In the genomic region with DNA sequence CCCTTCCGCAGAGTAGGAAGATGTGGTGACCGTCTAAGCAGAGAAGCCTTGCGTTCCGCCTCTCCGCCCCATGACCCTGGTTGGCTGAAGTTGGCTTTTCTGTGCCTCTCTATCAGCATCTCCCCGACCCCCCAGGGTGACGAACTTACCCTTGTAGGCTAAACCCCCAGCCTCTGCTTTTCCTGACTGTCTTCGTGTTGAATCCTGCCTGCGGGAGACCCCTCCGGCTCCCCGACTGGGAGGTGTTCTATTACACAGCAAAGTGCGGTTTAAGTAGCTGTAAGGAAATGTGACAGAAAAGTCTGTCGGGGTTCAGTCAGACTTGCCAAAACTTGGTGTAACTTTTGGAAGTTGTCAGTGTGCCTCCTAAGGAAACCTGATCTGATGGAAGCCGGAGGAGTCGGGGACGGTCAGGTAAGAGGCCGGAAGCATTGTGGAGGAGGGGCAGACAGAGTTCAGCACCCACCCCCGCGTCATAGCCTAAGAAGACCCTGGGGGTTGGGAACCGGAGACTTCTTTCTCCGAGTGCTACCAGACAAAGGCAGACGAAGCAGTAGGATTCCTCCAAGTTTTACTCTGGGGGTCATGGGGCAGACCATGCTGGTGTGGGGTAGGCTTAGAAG, we compare ENCODE assay signal across 8 mouse cellular contexts. TPM values are rescaled to one million over a fixed set of nuclear protein-coding genes. Genes with fewer than 3 reads are reported as not detected.
DNase-seq lines count a peak whose midpoint lies in the region; ATAC-seq and TF ChIP-seq lines count a peak whose summit lies in the region.
"Had no signal": no experiment of that assay in that cellular context is flagged by ENCODE, and none has a peak within 500 bp of the region (broad histone marks: within the 10 kb centered on the region; RNA-seq: fewer than 3 reads in every experiment).

No protein-coding gene starts in this region.

- TF ChIP-seq CTCF in lung, embryonic 14.5 days (IDR thresholded peaks at IDR 0.05; ENCODE audit: low read depth) = no peak
- TF ChIP-seq CTCF in intestine, postnatal 0 days (IDR thresholded peaks at IDR 0.05; ENCODE audit: low read depth) = no peak
- TF ChIP-seq CTCF in small intestine, adult 2 months (IDR thresholded peaks at IDR 0.05; ENCODE audit: extremely low read depth, insufficient read length, insufficient replicate concordance, low read depth, low read length) = no peak

- H3K9me3 ChIP-seq in lung, embryonic 14.5 days (ENCODE audit: low read depth, low read length) = no peaks in the 10 kb centered on the region; the same call in 1 of the 2 replicates
- H3K9me3 ChIP-seq in embryonic facial prominence, embryonic 12.5 days = no peaks in the 10 kb centered on the region; the same call in 1 of the 2 replicates
- no peaks in the 10 kb centered on the region for H3K9me3 ChIP-seq in intestine, postnatal 0 days (ENCODE audit: control insufficient read depth)

- ATAC-seq in lung, embryonic 14.5 days (ENCODE audit: insufficient read depth) = no peak
- ATAC-seq in embryonic facial prominence, embryonic 12.5 days (ENCODE audit: insufficient number of reproducible peaks, insufficient read depth, low FRiP score, low TSS enrichment) = 0 out of 2 replicates have a peak, but pooled peaks have one; percentile 60
- no peak for ATAC-seq in intestine, postnatal 0 days

- peak; percentile 40 for DNase-seq in lung, embryonic 14.5 days
- DNase-seq in lung, postnatal 4 days = no peak
- no peak for DNase-seq in urinary bladder, postnatal 10 days (ENCODE audit: low spot score)
- DNase-seq in layer of hippocampus, adult 18-20 months (ENCODE audit: low spot score in 2 of 2) = no peak

- 0 out of 2 replicates have a peak overlapping the region, but pooled peaks have one; percentile 9 for H3K9ac ChIP-seq in lung, embryonic 14.5 days
- no peak overlapping the region for H3K9ac ChIP-seq in embryonic facial prominence, embryonic 12.5 days
- no peak overlapping the region for H3K9ac ChIP-seq in intestine, postnatal 0 days (ENCODE audit: low read depth, low read length)

- no peaks in the 10 kb centered on the region for H3K36me3 ChIP-seq in lung, embryonic 14.5 days (ENCODE audit: insufficient read depth)
- no peaks in the 10 kb centered on the region for H3K36me3 ChIP-seq in embryonic facial prominence, embryonic 12.5 days
- no peaks in the 10 kb centered on the region for H3K36me3 ChIP-seq in intestine, postnatal 0 days (ENCODE audit: control insufficient read depth, insufficient read depth)
- no peaks in the 10 kb centered on the region for H3K36me3 ChIP-seq in small intestine, adult 2 months (ENCODE audit: control insufficient read depth, insufficient read depth, low read length)

- H3K27ac ChIP-seq in lung, embryonic 14.5 days (ENCODE audit: low read depth) = peak overlapping the region; percentile 4; the same call in 1 of the 2 replicates
- 0 out of 2 replicates have a peak overlapping the region, but pooled peaks have one; percentile 46 for H3K27ac ChIP-seq in embryonic facial prominence, embryonic 12.5 days
- no peak overlapping the region for H3K27ac ChIP-seq in intestine, postnatal 0 days (ENCODE audit: low read depth, low read length)
- H3K27ac ChIP-seq in small intestine, adult 2 months (ENCODE audit: insufficient read depth, low read depth, low read length) = no peak overlapping the region

- WGBS in lung, embryonic 14.5 days = 7% methylated on average over 22 of the region's 22 CpGs
- 8% methylated on average over 22 of the region's 22 CpGs for WGBS in embryonic facial prominence, embryonic 12.5 days
- WGBS in intestine, postnatal 0 days = 28% methylated on average over 22 of the region's 22 CpGs
- 41% methylated on average over 22 of the region's 22 CpGs for WGBS in small intestine, adult 2 months

- H3K4me1 ChIP-seq in lung, embryonic 14.5 days (ENCODE audit: insufficient read depth) = peaks cover 6% of the 10 kb centered on the region; the same call in 1 of the 2 replicates
- H3K4me1 ChIP-seq in embryonic facial prominence, embryonic 12.5 days = peaks cover 8% of the 10 kb centered on the region; the same call in 1 of the 2 replicates
- no peaks in the 10 kb centered on the region for H3K4me1 ChIP-seq in intestine, postnatal 0 days (replicated peaks; ENCODE audit: control insufficient read depth, insufficient read depth, low read length)
- no peaks in the 10 kb centered on the region for H3K4me1 ChIP-seq in small intestine, adult 2 months (ENCODE audit: control insufficient read depth, insufficient read depth, insufficient read length, low read length)

- H3K4me2 ChIP-seq in lung, embryonic 14.5 days = peak overlapping the region; percentile 59
- H3K4me2 ChIP-seq in embryonic facial prominence, embryonic 12.5 days (replicated peaks) = peak overlapping the region; percentile 36
- peak overlapping the region; percentile 57 for H3K4me2 ChIP-seq in intestine, postnatal 0 days (replicated peaks; ENCODE audit: low read depth)

- TF ChIP-seq POLR2A in small intestine, adult 2 months (IDR thresholded peaks at IDR 0.05; ENCODE audit: low read depth, low read length) = no peak

- H3K4me3 ChIP-seq in lung, embryonic 14.5 days (ENCODE audit: low read depth, low read length) = peak overlapping the region; percentile 27
- H3K4me3 ChIP-seq in embryonic facial prominence, embryonic 12.5 days = peak overlapping the region; percentile 13
- H3K4me3 ChIP-seq in intestine, postnatal 0 days (ENCODE audit: low read depth, low read length) = 0 out of 2 replicates have a peak overlapping the region, but pooled peaks have one; percentile 12
- H3K4me3 ChIP-seq in small intestine, adult 2 months (ENCODE audit: low read depth, low read length) = peak overlapping the region; percentile 5; the same call in 1 of the 2 replicates

- H3K27me3 ChIP-seq in lung, embryonic 14.5 days (ENCODE audit: insufficient read depth, low read length) = no peaks in the 10 kb centered on the region
- H3K27me3 ChIP-seq in embryonic facial prominence, embryonic 12.5 days = peaks cover 10% of the 10 kb centered on the region
- H3K27me3 ChIP-seq in intestine, postnatal 0 days (replicated peaks; ENCODE audit: control insufficient read depth, insufficient read depth, low read length) = peaks cover 12% of the 10 kb centered on the region; the same call in 1 of the 2 replicates
- H3K27me3 ChIP-seq in small intestine, adult 2 months (ENCODE audit: control insufficient read depth, insufficient read depth, low read length) = 0 out of 2 replicates have a peak, but pooled peaks cover 10% of the 10 kb centered on the region

RNA-seq across cellular contexts. Expression of gene Lbx1, which starts 27.1 kb away (rescaled TPM):
- polyA plus RNA-seq in lung, embryonic 14.5 days (2014; fragmentation: Nextera tagmentation; extraction: Ambion mirVana) = not detected in 2 replicates
- 0.64 and 1.2 TPM in 2 replicates for polyA plus RNA-seq in embryonic facial prominence, embryonic 12.5 days (2016; fragmentation: Nextera tagmentation; extraction: Ambion mirVana)
- polyA plus RNA-seq in intestine, postnatal 0 days (2015; fragmentation: Nextera tagmentation; extraction: Ambion mirVana) = not detected in 2 replicates
- not detected in 2 replicates for polyA plus RNA-seq in small intestine, adult 2 months (2012; rRNA removed)
- not detected for total RNA-seq in layer of hippocampus, adult 18-20 months (2021)
- total RNA-seq: left cerebral cortex, adult 18-20 months had no signal

RNA-seq across cellular contexts. Expression of gene Tlx1, which starts 58.1 kb away (rescaled TPM):
- not detected in 2 replicates for polyA plus RNA-seq in lung, embryonic 14.5 days (2014; fragmentation: Nextera tagmentation; extraction: Ambion mirVana)
- 2.8 and 3.8 TPM in 2 replicates for polyA plus RNA-seq in embryonic facial prominence, embryonic 12.5 days (2016; fragmentation: Nextera tagmentation; extraction: Ambion mirVana)
- not detected in 2 replicates for polyA plus RNA-seq in intestine, postnatal 0 days (2015; fragmentation: Nextera tagmentation; extraction: Ambion mirVana)
- not detected in 2 replicates for polyA plus RNA-seq in small intestine, adult 2 months (2012; rRNA removed)
- not detected for total RNA-seq in layer of hippocampus, adult 18-20 months (2021)
- total RNA-seq: left cerebral cortex, adult 18-20 months had no signal

Comparison
In these comparisons a context has a peak if more than half of its experiments do, and no peak if none do; other contexts are left out.
1. H3K27ac ChIP-seq: peak in lung, embryonic 14.5 days (single experiment) and embryonic facial prominence, embryonic 12.5 days (single experiment); none in intestine, postnatal 0 days (single experiment) and small intestine, adult 2 months (single experiment).
2. Peak in every context shown above with its lines, with median percentiles within 50 percentile points of each other: H3K4me2 ChIP-seq and H3K4me3 ChIP-seq.